Mouse (Mus musculus) embryo, embryonic 10.5 days (tissue): ENCODE measurements around the gene Cyb5rl.
"Not testable (repeated sequence)": the region's sequence is repeated elsewhere in the genome, so short reads cannot be mapped to it uniquely, and the experiment has no call there.

Source experiments
- DNase-seq: peaks from one replicate; pipeline ENCODE4 v3.0.0-alpha.2; 2015; ENCODE audit warnings: low spot score

The Cyb5rl gene

GRCm38 (mm10) chr4:107109181-107109580 is 42.4 kb downstream of the Cyb5rl start:
- DNase-seq, result not testable (repeated sequence)

- no peak for DNase-seq
Observed at GRCm38 (mm10) chr4:107114278-107114677, 47.5 kb downstream of the Cyb5rl start.

- no peak for DNase-seq
Observed at GRCm38 (mm10) chr4:107117741-107118385, 51.1 kb downstream of the Cyb5rl start.

GRCm38 (mm10) chr4:107119056-107119455 is 52.3 kb downstream of the Cyb5rl start:
- DNase-seq, result no peak

- no peak for DNase-seq
Observed at GRCm38 (mm10) chr4:107120676-107121075, 53.9 kb downstream of the Cyb5rl start.

GRCm38 (mm10) chr4:107121165-107121943 is 54.6 kb downstream of the Cyb5rl start:
- peak; percentile 84 for DNase-seq

GRCm38 (mm10) chr4:107124376-107124775 is 57.6 kb downstream of the Cyb5rl start:
- DNase-seq, result no peak

GRCm38 (mm10) chr4:107125101-107125500 is 58.3 kb downstream of the Cyb5rl start:
- DNase-seq, result no peak

- no peak for DNase-seq
Observed at GRCm38 (mm10) chr4:107126389-107126788, 59.6 kb downstream of the Cyb5rl start.

GRCm38 (mm10) chr4:107126891-107127524 is 60.2 kb downstream of the Cyb5rl start:
- peak; percentile 59 for DNase-seq

- DNase-seq, result peak; percentile 53
Observed at GRCm38 (mm10) chr4:107127901-107128669, 61.3 kb downstream of the Cyb5rl start.

GRCm38 (mm10) chr4:107129373-107129772 is 62.6 kb downstream of the Cyb5rl start:
- DNase-seq, result no peak

- DNase-seq, result no peak
Observed at GRCm38 (mm10) chr4:107130534-107130933, 63.7 kb downstream of the Cyb5rl start.

- no peak for DNase-seq
Observed at GRCm38 (mm10) chr4:107134891-107135290, 68.1 kb downstream of the Cyb5rl start.

- DNase-seq, result no peak
Observed at GRCm38 (mm10) chr4:107135663-107136062, 68.9 kb downstream of the Cyb5rl start.

- no peak for DNase-seq
Observed at GRCm38 (mm10) chr4:107136531-107136930, 69.7 kb downstream of the Cyb5rl start.
